Mouse (Mus musculus): ENCODE results near the gene Gpbp1l1. TPM values are rescaled to one million over a fixed set of nuclear protein-coding genes. Genes with fewer than 3 reads are reported as not detected.

The Gpbp1l1 gene
- total RNA-seq (2023): 136 TPM

DNA sequence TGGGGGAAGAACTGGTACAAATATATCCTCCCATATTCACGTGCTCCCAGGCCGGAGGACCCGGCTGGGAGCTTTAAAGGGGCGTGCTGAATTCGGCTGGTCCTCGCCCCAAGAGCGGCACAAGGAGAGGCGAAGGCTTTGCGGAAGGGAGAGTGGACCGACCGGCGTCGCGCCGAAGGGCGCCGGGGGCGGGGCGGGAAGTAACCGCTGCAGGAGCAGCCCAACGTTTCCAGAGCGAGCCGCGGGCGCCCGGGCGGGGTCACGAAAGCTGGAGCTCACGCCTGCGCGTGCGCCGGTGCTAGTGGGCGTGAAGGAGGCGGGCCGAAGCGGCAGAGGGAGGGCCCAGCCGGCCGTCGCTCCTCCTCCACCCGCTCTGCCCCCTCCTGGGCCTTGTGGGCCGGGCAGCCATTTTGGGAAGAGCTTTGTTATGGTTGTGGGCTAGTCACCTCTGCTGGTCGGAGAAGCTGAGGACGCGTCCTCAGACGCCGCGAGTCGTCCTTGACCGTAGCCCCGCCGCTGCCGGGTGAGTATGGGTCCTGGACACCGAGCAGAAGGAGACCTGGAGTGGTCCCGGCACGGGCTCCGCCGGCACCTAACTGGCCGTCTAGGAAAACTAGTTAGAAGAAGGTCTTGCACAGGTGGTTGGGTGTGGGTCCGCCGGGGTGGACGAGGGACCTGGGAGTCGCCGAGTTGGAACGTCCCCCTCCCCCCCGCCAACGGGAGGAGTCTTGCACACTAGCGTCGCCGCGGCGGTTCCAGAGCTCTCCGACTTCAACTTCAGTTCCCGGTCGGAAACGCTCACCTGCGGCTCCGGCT, at the start of gene Gpbp1l1:
Gene Gpbp1l1 (plus strand): TSS at position 353 of the 816 bp plus-strand sequence.

DNA sequence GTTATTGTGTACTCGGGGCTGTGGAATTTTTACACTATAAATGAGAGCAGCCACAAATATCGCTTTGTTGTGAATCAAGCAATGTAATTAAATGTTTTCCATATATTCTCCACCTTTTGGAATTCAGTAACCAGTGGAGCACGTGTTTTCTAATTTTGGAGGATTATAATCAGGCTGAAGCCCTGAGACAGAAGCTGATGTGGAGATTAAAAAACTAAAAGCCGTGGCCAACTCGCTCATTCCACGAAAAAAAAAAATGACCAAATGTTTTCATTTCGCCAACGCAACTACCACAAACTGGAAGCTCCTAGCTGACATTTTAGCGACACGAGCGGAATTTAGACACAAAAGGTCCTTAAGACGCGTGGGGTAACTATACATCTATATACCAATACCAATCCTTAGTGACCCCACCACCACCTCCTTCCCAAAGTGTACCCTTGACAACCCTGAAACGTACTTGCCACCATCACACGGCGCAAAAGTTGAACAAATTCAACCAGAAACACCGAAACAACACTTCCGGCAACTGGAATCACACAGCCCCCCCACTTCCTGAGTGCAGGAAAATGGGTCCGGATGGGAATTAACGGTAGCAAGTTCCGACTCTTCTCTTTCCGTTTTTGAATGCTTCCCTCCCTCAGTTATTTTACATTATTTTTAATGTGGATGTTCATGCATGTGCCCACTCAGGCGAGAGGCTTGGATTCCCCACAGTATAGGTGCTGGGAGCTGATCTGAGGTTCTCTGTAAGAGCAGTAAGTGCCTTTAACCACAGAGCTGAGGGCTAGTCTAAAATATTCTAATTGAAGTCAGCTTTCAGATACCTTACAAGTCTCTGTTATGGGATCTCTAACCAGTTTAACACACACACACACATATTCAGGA, 1.8 kb upstream of the Gpbp1l1 start, which contains the start of gene Tmem69:
Gene Tmem69 (minus strand): TSS at position 524 of the 888 bp plus-strand sequence.

DNA sequence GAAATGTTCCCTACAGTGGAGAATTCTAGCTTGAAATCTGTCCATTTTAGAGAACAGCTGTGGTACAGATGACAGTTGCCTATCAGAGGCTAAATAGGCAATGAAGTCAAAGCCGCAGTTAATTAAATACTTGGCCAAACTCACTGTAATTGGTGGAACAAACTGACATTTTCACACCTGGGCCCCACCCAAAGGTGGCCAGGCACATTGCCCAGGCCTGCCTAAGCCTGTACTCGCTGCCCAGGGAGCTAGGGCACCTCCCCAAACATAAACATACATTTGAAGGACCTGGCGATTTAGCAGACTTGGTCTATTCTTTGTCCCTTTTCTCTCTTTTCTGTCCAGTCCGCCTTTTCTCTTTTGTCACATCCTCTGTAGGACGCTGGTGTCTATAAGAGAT, 38.9 kb downstream of the Gpbp1l1 start, which contains the start of gene Ccdc17:
Gene Ccdc17 (plus strand): TSS at position 276 of the 400 bp plus-strand sequence.

DNA sequence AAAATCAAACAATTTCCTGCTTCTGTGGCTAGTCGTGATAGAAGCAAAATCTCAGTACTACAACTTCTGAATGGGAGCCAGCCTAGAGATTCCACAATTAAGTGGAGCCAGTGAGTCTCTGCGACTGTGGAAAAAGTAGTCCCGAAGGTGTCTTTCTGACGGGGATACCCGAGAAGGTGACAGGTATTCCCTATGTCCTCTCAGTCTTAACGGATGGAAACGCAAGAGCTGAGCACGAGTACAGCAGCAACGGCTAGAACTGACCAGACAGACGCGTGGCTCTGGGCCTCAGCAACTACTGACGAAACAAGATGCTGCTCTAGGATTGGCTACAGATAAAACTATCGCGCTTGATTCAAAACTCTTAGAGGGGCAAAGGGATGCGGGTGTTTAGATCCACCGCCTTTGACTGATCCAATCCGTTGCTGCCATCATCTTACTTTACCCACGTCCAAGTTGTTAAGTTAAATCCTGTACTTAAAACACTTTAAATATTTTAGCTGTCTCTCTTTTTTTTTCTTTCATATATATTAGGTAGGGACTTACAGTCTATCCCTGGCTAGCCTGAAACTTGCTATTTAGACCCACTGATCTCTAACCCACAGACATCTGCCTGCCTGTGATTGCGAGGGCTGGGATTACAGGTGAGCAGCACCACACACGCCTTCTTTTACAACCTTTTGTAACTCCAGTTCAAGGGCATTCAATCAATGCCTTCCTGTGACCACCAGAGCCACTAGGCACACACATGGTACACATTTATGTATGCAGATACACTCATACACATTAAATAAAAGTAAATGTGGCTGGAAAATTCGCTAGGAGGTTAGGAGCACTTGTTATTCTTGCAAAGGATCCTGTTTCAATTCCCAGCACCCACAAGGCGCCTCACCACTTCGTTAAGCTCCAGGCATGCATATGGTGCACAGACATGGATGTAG, 70.5 kb downstream of the Gpbp1l1 start, which contains the start of gene Nasp:
Gene Nasp (minus strand): TSS at position 220 of the 941 bp plus-strand sequence.

Other genes with a start within 250 kb of the Gpbp1l1 start
- 33.8 TPM for gene Mast2, start 93.5 kb upstream of the Gpbp1l1 start, total RNA-seq (2023)
- 10.8 TPM for gene Ipp, start 50.1 kb upstream of the Gpbp1l1 start, total RNA-seq (2023)
- 7.8 TPM for gene Tmem69, start 1.7 kb upstream of the Gpbp1l1 start, total RNA-seq (2023)
- 8.8 TPM for gene Ccdc17, start 39.0 kb downstream of the Gpbp1l1 start, total RNA-seq (2023)
- 116 TPM for gene Nasp, start 70.3 kb downstream of the Gpbp1l1 start, total RNA-seq (2023)
- 169 TPM for gene Akr1a1, start 94.0 kb downstream of the Gpbp1l1 start, total RNA-seq (2023)
- gene Prdx1, start 127.9 kb downstream of the Gpbp1l1 start, total RNA-seq (2023): 158 TPM
- 3.3 TPM for gene Mmachc, start 150.7 kb downstream of the Gpbp1l1 start, total RNA-seq (2023)
- gene Ccdc163, start 150.9 kb downstream of the Gpbp1l1 start, total RNA-seq (2023): 11.5 TPM
- gene Tesk2, start 163.3 kb downstream of the Gpbp1l1 start, total RNA-seq (2023): 5.7 TPM
- gene Toe1, start 250.0 kb downstream of the Gpbp1l1 start, total RNA-seq (2023): 57.2 TPM